Mouse (Mus musculus) intestine, postnatal 0 days (tissue): ENCODE results near the gene Cep131. TPM values are rescaled to one million over a fixed set of nuclear protein-coding genes. Genes with fewer than 3 reads are reported as not detected.

Experiments
- ATAC-seq: fragments of 200-750 bp; cut with Nextera tagmentation; 2 replicates; pipeline ENCODE4 v1.8.0; 2017; ENCODE audit warnings: mild to moderate bottlenecking, moderate TSS enrichment, moderate library complexity
- H3K27ac ChIP-seq: fragments of 300-500 bp; sonication (generic); 2 replicates; pipeline ENCODE4 v1.5.1; 2014; ENCODE audit warnings: mild to moderate bottlenecking, low read depth, low read length, moderate library complexity
- H3K27me3 ChIP-seq: fragments of 300-500 bp; sonication (generic); replicated peaks from 2 replicates; pipeline ENCODE4 v1.6.1; 2014; ENCODE audit warnings: low read length, mixed read lengths; ENCODE audit not compliant: control insufficient read depth, insufficient read depth
- H3K36me3 ChIP-seq: fragments of 300-500 bp; sonication (generic); 2 replicates; pipeline ENCODE4 v1.6.1; 2014; ENCODE audit warnings: mild to moderate bottlenecking, moderate library complexity; ENCODE audit not compliant: control insufficient read depth, insufficient read depth
- H3K4me1 ChIP-seq: fragments of 300-500 bp; sonication (generic); replicated peaks from 2 replicates; pipeline ENCODE4 v1.6.1; 2014; ENCODE audit warnings: antibody characterized with exemption, low read length, mixed read lengths; ENCODE audit not compliant: control insufficient read depth, insufficient read depth
- H3K4me2 ChIP-seq: fragments of 300-500 bp; sonication (generic); replicated peaks from 2 replicates; pipeline ENCODE4 v1.6.1; 2014; ENCODE audit warnings: low read depth, mild to moderate bottlenecking, moderate library complexity
- H3K4me3 ChIP-seq: fragments of 300-500 bp; sonication (generic); 2 replicates; pipeline ENCODE4 v1.5.1; 2014; ENCODE audit warnings: low read depth, low read length
- H3K9ac ChIP-seq: fragments of 300-500 bp; sonication (generic); 2 replicates; pipeline ENCODE4 v1.6.1; 2014; ENCODE audit warnings: mild to moderate bottlenecking, low read depth, low read length
- H3K9me3 ChIP-seq: fragments of 300-500 bp; sonication (generic); 2 replicates; pipeline ENCODE4 v1.6.1; 2016; ENCODE audit warnings: mixed run types; ENCODE audit not compliant: control insufficient read depth
- CTCF ChIP-seq: sonication (generic); IDR thresholded peaks from 2 replicates; pipeline ENCODE4 v1.5.1; 2016; ENCODE audit warnings: low read depth, mild to moderate bottlenecking, control low read depth, antibody characterized with exemption, moderate library complexity
- WGBS: fragments of 180-500 bp; shearing (Covaris S2); extraction: QIAGEN DNeasy Blood & Tissue Kit; methylation state at CpG from one replicate; pipeline ENCODE4 v1.1.7; 2014; 5-methylcytosine and 5-hydroxymethylcytosine counted together
- polyA plus RNA-seq: library from polyadenylated mRNA; unstranded; fragments of >200 nt; fragmentation: Nextera tagmentation; extraction: Ambion mirVana; gene quantifications from 2 replicates; pipeline ENCODE4 v1.2.1, GENCODE M21; 2015

Cep131 gene
- polyA plus RNA-seq, 1 experiment from 2014 or later = 4.8 TPM

DNA sequence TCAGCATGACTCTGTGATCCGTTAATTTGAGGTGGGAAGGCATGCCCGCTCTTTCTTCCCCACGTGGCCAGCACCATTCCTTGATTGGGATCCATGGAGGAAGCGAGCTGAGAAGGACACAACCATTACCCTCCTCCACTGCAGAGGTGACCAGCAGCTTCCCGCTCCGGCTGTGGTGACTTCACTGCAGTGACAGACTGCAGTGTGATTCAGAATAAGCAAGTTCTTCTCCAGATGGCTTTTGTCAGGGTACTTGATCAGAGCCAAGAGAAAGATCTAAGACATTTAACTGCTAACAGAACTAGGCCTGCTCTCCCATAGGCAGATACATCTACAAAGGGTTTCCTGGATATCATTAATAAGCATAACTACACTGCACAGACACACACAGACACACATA is 6.3 kb downstream of the Cep131 start:
- Histone ChIP-seq H3K4me2 (no peak overlapping the region), H3K9me3 (no peaks in the 10 kb centered on the region), H3K9ac (no peak overlapping the region), H3K4me1 (no peaks in the 10 kb centered on the region), H3K36me3 (peaks cover 58% of the 10 kb centered on the region), H3K27ac (no peak overlapping the region), H3K27me3 (no peaks in the 10 kb centered on the region), H3K4me3 (no peak overlapping the region)
- TF ChIP-seq CTCF = no peak
- WGBS = 80% methylated on average over 6 of the region's 6 CpGs
- no peak for ATAC-seq

DNA sequence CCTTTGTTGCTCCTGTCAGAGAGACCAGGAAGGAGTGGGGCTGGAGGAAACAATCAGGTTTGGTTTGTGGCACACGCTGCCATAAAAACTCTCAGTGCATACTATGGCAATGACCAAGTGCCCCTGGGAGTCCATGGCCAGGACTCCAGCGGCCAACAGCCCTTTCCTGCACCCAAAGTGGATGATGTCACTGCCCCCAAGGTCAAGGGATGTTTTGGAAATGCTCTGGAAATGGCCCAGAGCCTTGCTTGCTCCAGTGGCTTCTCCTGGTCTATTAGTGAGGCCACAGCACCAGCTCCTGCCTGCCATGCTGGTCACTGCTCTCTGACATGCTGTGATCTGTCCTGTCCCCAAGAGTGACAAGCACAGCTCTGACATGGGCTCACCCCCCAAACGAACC is 10.4 kb downstream of the Cep131 start:
- Histone ChIP-seq H3K27ac (no peak overlapping the region), H3K4me1 (no peaks in the 10 kb centered on the region), H3K27me3 (no peaks in the 10 kb centered on the region), H3K4me3 (no peak overlapping the region), H3K9me3 (no peaks in the 10 kb centered on the region), H3K4me2 (no peak overlapping the region), H3K36me3 (peaks cover 67% of the 10 kb centered on the region), H3K9ac (no peak overlapping the region)
- no peak for TF ChIP-seq CTCF
- ATAC-seq = no peak
- 67% methylated on average over 3 of the region's 3 CpGs for WGBS

DNA sequence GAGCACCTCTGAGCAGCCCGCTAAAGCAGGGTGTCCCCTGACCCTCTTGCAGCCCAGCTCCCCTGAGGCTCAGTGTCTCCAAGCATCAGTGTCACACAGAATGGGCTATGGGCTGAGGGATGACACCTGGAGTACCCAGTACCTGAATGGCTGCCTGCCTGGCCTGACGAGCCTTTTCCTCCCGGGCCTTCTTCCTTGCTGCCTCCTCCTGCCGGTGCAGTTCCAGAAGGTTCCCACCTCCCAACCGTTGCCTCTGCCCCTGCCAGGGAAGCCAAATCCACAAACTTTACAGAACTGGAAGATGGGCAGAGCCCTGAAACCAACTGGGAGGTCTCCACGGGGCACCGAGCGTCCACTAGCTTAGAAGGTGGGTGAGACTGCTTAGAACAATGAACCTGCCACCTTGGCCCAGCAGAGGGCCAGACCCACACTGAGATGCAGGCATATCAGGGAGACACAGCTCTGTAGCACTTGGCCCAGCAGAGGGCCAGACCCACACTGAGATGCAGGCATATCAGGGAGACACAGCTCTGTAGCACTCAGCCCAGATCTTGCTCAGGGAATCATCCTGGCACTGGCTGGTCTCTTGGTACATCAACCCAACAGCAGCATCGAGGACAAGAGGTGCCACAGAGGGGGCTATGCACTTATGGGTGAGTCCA is 13.5 kb downstream of the Cep131 start:
- no peak overlapping the region for H3K4me3 ChIP-seq
- H3K36me3 ChIP-seq = peaks cover 67% of the 10 kb centered on the region; the same call in 1 of the 2 replicates
- 91% methylated on average over 9 of the region's 9 CpGs for WGBS
- no peak overlapping the region for H3K9ac ChIP-seq
- no peaks in the 10 kb centered on the region for H3K9me3 ChIP-seq
- H3K27me3 ChIP-seq = no peaks in the 10 kb centered on the region
- H3K4me2 ChIP-seq = no peak overlapping the region
- ATAC-seq = no peak
- H3K4me1 ChIP-seq = no peaks in the 10 kb centered on the region
- H3K27ac ChIP-seq = no peak overlapping the region
- peak; percentile 63 for TF ChIP-seq CTCF

DNA sequence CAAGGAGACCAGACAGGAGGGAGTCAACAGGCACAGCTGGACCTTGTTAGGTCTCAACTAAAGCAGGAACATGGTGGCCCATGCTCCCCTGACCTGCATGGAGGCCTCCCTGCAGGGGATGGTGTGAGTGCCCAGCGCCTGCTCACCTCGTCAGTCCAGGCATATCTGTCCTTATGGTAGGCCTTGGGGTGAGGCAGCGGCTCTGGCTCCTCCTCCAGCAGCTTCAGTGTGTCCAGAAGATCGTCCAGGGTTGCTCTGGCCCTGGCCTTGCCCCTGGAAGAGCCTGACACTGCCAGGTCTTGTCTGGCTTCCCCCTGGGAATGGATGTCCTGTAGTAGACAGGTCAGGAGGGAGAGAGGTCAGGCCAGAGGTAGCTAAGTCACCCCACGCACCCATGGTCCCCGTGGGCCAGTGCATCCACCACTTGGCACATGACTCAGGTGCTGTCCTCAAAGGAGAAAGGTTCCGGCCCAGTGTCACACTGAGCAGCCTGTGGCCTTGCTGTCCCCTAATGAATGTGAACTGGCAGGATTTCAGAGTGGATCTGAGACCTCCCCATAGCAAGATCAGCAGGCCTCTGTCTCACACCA is 14.8 kb downstream of the Cep131 start:
- no peak overlapping the region for H3K9ac ChIP-seq
- no peak overlapping the region for H3K27ac ChIP-seq
- no peak for ATAC-seq
- H3K9me3 ChIP-seq = no peaks in the 10 kb centered on the region
- H3K4me1 ChIP-seq = no peaks in the 10 kb centered on the region
- peaks cover 64% of the 10 kb centered on the region; the same call in 1 of the 2 replicates for H3K36me3 ChIP-seq
- no peak overlapping the region for H3K4me3 ChIP-seq
- TF ChIP-seq CTCF = no peak
- no peaks in the 10 kb centered on the region for H3K27me3 ChIP-seq
- H3K4me2 ChIP-seq = no peak overlapping the region
- WGBS = 92% methylated on average over 7 of the region's 7 CpGs

DNA sequence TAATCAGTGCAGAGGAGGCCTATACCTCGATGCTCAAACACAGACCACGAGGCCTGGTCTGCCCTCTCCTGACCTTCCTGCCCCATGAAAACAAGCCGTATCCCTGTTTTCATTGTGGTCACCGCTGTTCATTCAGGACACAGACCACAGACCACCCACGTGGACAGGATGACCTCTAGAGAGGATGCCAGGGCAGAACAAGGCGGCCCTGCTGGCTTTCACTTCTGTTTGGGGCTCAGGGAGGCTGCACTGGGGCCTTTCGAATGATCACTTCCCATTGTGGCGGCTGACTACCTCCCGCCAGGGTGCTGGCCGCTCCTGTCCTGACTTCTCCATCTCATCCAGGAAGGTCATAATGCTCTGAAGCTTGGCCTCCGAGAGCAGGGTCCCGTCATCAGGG is 15.6 kb downstream of the Cep131 start:
- no peak overlapping the region for H3K9ac ChIP-seq

DNA sequence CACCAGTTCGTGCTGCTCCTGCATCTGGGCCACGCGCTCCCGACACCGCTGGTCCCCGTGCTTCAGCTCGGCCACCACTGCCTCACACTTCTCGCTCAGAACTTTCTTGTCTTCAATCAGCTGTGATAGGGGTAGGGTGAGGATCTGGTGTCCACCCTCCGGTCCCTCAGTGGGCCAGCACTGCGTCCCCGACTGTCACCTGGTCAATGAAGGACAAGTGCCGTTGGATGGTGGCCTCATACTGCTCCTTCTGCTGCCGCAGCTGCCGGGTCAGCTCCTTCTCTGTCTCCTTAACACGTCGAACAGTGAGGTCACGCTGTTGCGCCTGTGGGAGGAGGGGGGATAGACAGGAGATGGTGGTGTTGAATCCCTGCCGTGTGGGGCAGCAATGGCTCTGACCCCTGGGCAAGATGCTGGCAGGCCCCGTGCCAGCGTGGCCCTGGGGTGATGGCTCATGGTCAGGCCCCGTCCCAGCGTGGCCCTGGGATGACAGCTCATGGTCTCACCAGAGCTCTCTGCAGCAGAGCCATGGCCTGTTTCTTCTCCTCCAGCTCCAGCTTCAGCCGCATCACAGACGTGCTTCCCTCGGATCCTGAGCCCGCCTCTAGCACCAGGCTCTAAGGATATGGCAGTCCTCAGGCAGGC is 16.2 kb downstream of the Cep131 start:
- Histone ChIP-seq H3K36me3 (peaks cover 60% of the 10 kb centered on the region; the same call in 1 of the 2 replicates), H3K4me2 (no peak overlapping the region), H3K27ac (no peak overlapping the region), H3K9me3 (no peaks in the 10 kb centered on the region), H3K4me1 (no peaks in the 10 kb centered on the region), H3K4me3 (no peak overlapping the region), H3K9ac (no peak overlapping the region), H3K27me3 (no peaks in the 10 kb centered on the region)
- ATAC-seq = no peak
- TF ChIP-seq CTCF = no peak
- 94% methylated on average over 27 of the region's 27 CpGs for WGBS

More for the DNA sequence above, 15.6 kb downstream of the Cep131 start:
- ATAC-seq = no peak
- H3K4me2 ChIP-seq = no peak overlapping the region
- no peak overlapping the region for H3K4me3 ChIP-seq
- no peak overlapping the region for H3K27ac ChIP-seq
- peaks cover 63% of the 10 kb centered on the region; the same call in 1 of the 2 replicates for H3K36me3 ChIP-seq
- TF ChIP-seq CTCF = no peak
- H3K9me3 ChIP-seq = no peaks in the 10 kb centered on the region
- WGBS = 73% methylated on average over 12 of the region's 12 CpGs
- H3K27me3 ChIP-seq = no peaks in the 10 kb centered on the region
- no peaks in the 10 kb centered on the region for H3K4me1 ChIP-seq
